Mouse (Mus musculus): ENCODE results near the gene Tsc1. TPM values are rescaled to one million over a fixed set of nuclear protein-coding genes. Genes with fewer than 3 reads are reported as not detected.

Gene Tsc1
- 21.4 and 23.5 TPM in 2 replicates for polyA plus RNA-seq (2016; fragmentation: Nextera tagmentation; extraction: Ambion mirVana)

DNA sequence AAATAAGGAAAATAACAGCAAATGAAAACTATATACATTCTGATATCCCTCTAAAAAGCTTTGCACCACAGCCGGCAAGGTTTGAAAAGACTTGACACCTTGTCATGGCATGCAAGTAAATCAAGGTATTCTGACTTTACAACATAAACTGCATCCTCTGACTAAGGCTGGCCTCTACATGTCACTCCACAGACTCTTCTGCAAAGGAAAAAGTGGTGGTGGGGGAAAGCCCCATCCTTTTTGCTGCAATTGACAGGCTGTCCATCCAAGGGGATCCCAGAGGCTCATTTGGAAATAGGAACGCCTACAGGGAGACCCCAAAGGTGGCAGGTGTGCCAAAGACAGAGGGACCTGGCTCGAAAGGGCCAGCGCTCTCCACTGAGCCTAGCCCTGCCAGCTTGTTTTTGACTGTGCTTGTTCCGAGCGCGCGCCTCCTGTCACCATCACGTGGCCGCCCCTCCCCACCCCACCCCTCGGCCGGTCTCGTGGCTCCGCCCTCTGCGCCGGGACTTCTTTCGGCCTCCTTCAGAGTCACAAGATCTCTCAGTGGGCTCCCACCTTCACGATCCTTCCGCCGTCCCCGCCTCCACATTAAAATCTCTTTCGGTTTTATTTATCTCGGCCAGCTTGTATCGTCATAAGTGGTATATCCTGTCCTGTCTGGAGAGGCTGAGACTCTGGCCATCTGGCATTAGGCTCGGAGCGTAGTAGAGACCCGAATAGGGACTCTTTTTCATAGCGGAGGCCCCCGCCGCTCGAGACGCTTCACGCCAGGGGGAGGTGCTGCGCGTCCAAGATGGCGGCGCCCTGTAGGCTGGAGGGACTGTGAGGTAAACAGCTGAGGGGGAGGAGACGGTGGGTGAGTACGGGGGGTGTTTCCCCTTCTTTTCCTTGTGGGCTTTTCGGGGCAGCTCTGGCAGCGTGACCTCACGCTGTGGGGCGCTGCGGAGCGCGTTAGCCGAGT lies at the start of gene Tsc1:
TSS of gene Tsc1 (plus strand) at position 768 of the 964 bp plus-strand sequence.
- Histone ChIP-seq H3K27me3 (replicated peaks; ENCODE audit: low read depth, poor library complexity, severe bottlenecking) (no peaks in the 10 kb centered on the region), H3K9me3 (no peaks in the 10 kb centered on the region), H3K36me3 (replicated peaks) (no peaks in the 10 kb centered on the region), H3K4me1 (peaks cover 50% of the 10 kb centered on the region), H3K27ac (replicated peaks) (peak within 1 kb of the TSS; percentile 97), H3K4me3 (peak within 1 kb of the TSS; percentile 100)
- peak; percentile 98 for DNase-seq (ENCODE audit: low spot score)
- 2% methylated on average over 47 of the region's 47 CpGs for WGBS

DNA sequence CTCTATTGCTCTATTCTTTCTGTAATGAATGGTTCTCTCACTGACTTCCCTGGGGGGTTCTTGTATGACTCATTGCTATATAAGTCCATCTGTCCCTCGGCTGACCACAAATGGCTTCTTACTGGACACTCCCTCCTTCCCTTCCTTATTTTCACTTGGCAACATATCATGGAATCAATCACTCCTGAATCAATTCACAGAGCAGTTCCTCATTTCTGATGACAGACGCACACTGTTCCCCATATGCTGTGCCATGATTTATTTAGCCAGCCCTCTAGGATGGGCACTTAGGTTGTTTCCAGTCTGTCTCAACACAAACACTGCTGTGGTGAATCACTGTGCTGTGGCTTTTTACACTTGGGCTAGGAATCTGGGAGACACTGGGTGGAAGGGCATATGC lies 49.5 kb upstream of the Tsc1 start:
- Histone ChIP-seq H3K4me3 (no peak overlapping the region), H3K9me3 (no peaks in the 10 kb centered on the region), H3K36me3 (replicated peaks) (no peaks in the 10 kb centered on the region), H3K4me1 (no peaks in the 10 kb centered on the region), H3K27ac (replicated peaks) (no peak overlapping the region), H3K27me3 (replicated peaks; ENCODE audit: low read depth, poor library complexity, severe bottlenecking) (peaks cover 13% of the 10 kb centered on the region; the same call in 1 of the 2 replicates)
- no peak for DNase-seq (ENCODE audit: low spot score)
- 83% methylated on average over 2 of the region's 2 CpGs for WGBS

DNA sequence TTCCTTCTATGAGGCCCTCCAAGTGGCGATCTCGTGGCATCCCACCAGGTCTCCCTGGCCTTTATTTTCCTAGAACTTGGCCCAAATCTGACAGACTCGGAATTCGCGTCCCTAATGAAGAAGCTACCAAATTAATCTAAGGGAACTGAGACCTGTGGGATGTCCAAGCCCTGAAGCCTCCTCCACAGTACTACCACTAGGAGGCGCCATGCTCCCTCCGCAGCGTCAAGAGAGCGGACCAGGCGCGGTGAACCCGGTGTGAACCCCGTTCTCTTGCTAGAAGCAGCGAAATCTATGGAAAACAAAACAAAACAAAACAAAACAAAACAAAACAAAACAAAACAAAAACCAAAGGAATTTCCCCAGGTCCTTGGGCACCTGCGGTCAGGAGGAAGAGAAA lies 48.2 kb upstream of the Tsc1 start:
- no peaks in the 10 kb centered on the region for H3K9me3 ChIP-seq
- no peaks in the 10 kb centered on the region for H3K36me3 ChIP-seq (replicated peaks)
- H3K4me1 ChIP-seq = peaks cover 2% of the 10 kb centered on the region; the same call in 1 of the 2 replicates
- peaks cover 13% of the 10 kb centered on the region; the same call in 1 of the 2 replicates for H3K27me3 ChIP-seq (replicated peaks; ENCODE audit: low read depth, poor library complexity, severe bottlenecking)
- H3K4me3 ChIP-seq = no peak overlapping the region
- no peak overlapping the region for H3K27ac ChIP-seq (replicated peaks)
- peak; percentile 73 for DNase-seq (ENCODE audit: low spot score)
- WGBS = 7% methylated on average over 15 of the region's 15 CpGs

DNA sequence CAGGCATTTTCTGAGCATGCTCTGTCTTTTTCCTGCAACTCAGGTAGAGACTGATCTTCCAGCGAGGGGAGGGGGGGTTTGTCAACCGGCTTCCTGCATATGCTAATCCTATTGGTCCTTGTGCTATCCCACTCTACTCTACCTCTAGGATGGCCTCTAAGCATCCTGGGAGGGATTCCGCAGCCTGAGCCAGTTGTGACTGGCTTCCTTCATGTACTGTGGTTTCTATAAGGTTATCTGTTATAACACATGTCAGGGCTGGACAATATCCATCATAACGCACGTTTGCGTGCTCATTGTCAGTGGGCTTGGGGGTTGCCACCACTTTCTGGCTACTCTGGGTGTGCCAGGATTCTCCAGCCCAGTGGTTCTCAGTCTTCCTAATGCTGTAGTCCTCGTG lies 45.0 kb upstream of the Tsc1 start:
- 81% methylated on average over 7 of the region's 7 CpGs for WGBS
- no peak for DNase-seq (ENCODE audit: low spot score)

DNA sequence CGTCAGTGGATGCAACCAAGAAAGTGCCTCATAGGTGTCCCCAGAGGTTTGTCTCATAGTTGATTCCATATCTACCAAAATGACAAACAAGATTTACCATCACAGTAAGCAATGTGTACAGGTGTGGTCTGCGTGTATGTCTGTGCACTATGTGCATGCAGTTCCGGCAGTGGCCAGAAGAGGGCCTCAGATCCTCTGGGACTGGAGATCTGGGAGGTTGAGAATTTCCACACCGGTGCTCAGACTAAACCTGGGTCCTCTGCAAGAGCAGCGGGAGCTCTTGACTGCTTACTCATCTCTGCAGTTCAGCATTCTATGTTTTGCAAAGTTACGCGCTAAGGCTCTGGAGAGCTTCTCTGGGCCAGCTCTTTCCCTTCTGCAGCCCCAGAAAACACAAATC lies 44.0 kb upstream of the Tsc1 start:
- 89% methylated on average over 7 of the region's 7 CpGs for whole genome bisulfite sequencing
- DNase-seq (ENCODE audit: low spot score) = no peak

More for the DNA sequence above, 45.0 kb upstream of the Tsc1 start:
- H3K4me3 ChIP-seq = no peak overlapping the region
- peaks cover 17% of the 10 kb centered on the region for H3K4me1 ChIP-seq
- no peaks in the 10 kb centered on the region for H3K36me3 ChIP-seq (replicated peaks)
- H3K27ac ChIP-seq (replicated peaks) = no peak overlapping the region
- H3K9me3 ChIP-seq = no peaks in the 10 kb centered on the region
- peaks cover 13% of the 10 kb centered on the region; the same call in 1 of the 2 replicates for H3K27me3 ChIP-seq (replicated peaks; ENCODE audit: low read depth, poor library complexity, severe bottlenecking)

DNA sequence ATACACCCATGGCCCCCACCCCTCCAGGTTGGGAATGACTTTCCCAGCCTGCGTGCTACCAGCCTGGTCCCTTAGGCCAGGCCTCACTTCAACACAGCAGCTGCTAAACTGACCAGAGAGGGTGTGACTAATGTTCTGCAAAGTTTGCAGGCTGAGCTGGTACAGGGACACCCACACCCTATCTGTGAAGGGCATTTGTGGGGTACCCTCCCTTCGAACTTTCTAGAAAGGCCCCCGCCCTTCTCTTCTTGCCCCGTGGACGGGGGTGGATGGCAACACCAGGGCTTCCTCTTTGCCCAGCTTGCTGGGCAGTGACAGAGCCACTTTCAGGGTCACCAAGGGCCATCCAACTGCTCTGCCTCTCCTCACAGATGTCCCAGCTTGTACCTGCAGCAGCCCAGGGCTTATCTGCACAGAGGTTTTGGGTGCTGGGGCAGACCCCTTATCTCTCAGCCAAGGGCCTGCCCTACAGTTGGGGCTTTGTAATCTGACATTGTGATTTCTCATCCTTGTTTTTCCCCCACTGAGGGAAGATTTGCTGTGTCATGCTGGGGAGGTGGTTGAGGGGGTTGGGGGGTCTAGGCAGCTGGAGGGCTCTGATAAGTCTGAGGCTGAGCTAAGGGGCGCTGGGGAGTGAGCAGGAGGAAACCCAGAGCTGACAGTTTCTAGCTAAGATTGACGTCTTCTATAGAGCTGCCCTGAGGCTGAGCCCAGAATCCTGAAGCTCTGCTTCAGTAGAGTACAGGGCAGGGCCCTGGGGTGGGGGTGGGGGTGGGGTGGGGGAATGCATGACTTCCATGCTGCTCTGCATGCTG lies 43.1 kb upstream of the Tsc1 start:
- Histone ChIP-seq H3K4me1 (peaks cover 28% of the 10 kb centered on the region), H3K4me3 (no peak overlapping the region), H3K27me3 (replicated peaks; ENCODE audit: low read depth, poor library complexity, severe bottlenecking) (peaks cover 13% of the 10 kb centered on the region; the same call in 1 of the 2 replicates), H3K27ac (replicated peaks) (no peak overlapping the region; the same call in 1 of the 2 replicates), H3K36me3 (replicated peaks) (no peaks in the 10 kb centered on the region), H3K9me3 (no peaks in the 10 kb centered on the region)
- WGBS = 77% methylated on average over 7 of the region's 7 CpGs
- no peak for DNase-seq (ENCODE audit: low spot score)

More for the DNA sequence above, 44.0 kb upstream of the Tsc1 start:
- Histone ChIP-seq H3K9me3 (no peaks in the 10 kb centered on the region), H3K27me3 (replicated peaks; ENCODE audit: low read depth, poor library complexity, severe bottlenecking) (peaks cover 13% of the 10 kb centered on the region; the same call in 1 of the 2 replicates), H3K4me3 (no peak overlapping the region), H3K36me3 (replicated peaks) (no peaks in the 10 kb centered on the region), H3K27ac (replicated peaks) (no peak overlapping the region), H3K4me1 (peaks cover 23% of the 10 kb centered on the region)

DNA sequence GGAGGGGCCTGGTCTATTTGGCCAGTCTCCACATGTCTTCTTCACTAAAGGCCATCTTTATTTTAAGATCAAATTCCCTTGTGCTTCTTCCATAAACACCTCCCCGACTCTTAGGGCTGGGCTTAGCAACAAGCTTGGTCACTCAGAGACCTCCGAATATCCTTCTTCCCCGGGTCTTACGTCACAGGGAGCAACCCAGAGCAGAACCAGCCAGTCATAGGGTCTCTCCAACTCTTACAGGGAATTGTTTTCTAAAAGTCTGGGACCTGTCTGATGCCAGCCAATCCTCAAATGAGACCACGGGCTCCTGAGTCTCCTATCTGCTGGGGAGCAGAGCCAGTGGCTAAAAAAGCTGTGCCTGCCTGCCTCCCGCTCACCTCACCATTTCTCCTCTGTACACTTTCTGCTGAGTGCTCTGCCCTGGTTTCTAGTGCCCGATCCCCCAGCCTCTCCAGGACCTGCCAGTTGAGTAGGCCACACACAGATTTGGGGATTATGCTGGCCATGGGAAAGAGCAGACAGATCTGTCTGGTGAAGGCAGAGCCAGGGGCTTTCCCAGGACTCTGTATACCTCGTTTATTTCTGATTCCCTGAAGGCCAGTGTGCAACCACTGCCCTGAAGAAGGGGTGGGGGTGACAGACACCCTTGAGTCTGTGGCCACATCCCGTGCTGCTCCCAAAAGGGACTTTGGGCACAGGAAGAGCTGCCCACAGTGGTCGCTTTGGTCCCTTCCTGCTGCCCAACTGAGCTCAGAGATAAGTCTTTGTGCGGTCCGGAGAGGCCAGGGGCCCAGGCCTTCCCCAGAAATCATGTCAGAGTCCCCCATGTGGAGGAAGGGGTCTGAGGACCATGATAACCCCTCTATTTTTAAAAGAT lies 42.1 kb upstream of the Tsc1 start:
- H3K36me3 ChIP-seq (replicated peaks) = no peaks in the 10 kb centered on the region
- H3K9me3 ChIP-seq = no peaks in the 10 kb centered on the region
- H3K4me1 ChIP-seq = peaks cover 28% of the 10 kb centered on the region
- no peak overlapping the region for H3K4me3 ChIP-seq
- no peak overlapping the region; the same call in none of the 2 replicates for H3K27ac ChIP-seq (replicated peaks)
- 69% methylated on average over 12 of the region's 12 CpGs for WGBS
- no peak for DNase-seq (ENCODE audit: low spot score)
- H3K27me3 ChIP-seq (replicated peaks; ENCODE audit: low read depth, poor library complexity, severe bottlenecking) = 0 out of 2 replicates have a peak, but pooled peaks cover 5% of the 10 kb centered on the region

DNA sequence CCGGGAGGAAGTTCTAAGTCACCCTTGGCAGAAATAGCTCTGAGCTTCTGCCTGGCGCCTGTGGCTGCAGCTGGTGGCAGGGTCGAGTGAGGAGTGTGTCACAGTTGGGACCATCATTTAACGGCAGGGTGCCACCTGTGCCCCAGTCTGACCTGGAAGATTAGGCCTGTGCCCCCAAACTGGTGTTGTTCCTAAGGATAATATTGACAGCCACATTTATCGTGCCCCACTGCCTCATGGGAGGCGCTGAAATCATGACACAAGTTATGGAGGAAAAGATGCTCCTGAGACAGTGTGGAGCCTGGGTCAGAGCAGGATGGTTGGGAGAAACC lies 41.5 kb upstream of the Tsc1 start:
- Histone ChIP-seq H3K9me3 (no peaks in the 10 kb centered on the region), H3K36me3 (replicated peaks) (no peaks in the 10 kb centered on the region), H3K27me3 (replicated peaks; ENCODE audit: low read depth, poor library complexity, severe bottlenecking) (no peaks in the 10 kb centered on the region), H3K4me3 (no peak overlapping the region), H3K27ac (replicated peaks) (no peak overlapping the region), H3K4me1 (peaks cover 28% of the 10 kb centered on the region)
- no peak for DNase-seq (ENCODE audit: low spot score)
- 79% methylated on average over 6 of the region's 6 CpGs for WGBS

DNA sequence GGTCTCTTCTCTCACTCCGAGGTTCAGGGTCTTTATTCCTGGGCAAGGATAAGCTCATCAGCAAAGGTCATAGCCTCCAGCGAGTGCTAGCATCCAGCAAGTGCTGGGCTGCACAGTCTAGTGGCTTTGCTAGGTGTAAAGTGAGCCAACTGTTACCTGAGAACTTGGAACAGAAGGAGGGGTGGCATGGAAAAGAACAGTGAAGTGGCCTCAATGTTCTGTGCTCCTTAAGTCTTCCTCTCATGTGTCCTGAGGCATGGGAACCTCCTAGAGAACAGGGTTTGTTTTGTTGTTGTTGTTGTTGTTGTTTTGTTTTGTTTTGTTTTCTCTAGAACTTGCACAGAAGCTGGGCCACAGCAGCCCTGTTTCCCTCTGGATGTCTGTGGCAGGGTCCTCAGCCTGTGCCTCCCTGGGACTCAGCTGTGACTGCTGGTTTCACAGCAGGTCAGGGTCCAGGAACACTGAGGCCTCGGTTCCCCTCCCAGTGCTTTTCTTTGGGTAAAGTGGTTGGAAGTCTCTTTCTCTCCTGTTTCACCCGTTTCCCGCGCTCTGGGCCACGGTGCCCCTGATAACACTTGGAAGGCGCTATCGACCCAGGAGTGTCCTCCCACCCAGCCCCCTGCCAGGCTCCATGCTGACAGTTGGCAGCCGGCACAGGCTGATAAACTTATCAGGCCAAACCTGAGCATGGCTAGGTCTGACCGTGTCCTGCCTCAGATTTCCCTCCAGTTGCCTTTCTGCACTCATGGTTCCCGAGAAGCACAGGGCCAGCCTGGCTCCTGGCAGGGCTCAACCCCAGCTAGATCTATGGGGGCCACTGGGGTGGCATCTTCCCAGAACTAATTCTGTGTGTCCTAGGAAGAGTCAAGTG lies 39.1 kb upstream of the Tsc1 start:
- H3K9me3 ChIP-seq = no peaks in the 10 kb centered on the region
- H3K4me3 ChIP-seq = no peak overlapping the region
- peaks cover 35% of the 10 kb centered on the region for H3K4me1 ChIP-seq
- WGBS = 62% methylated on average over 12 of the region's 12 CpGs
- no peaks in the 10 kb centered on the region for H3K27me3 ChIP-seq (replicated peaks; ENCODE audit: low read depth, poor library complexity, severe bottlenecking)
- no peaks in the 10 kb centered on the region for H3K36me3 ChIP-seq (replicated peaks)
- H3K27ac ChIP-seq (replicated peaks) = peak overlapping the region; percentile 2
- DNase-seq (ENCODE audit: low spot score) = no peak

DNA sequence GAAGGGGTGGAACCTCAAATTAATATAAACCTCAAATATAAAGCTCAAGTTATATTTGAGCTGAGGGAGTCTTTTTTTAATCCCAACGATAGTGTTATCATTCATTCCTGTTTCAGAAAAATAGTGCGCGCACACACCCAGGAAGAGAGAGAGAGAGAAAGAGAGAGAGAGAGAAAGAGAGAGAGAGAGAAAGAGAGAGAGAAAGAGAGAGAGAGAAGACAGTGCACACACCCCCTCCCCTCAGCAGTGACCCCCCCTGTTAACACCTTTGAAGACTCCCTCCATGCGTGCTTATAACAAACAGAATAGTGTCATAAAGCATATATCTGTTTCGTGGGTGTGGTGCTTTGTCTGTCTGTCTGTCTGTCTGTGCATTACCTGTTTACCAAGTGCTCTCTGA lies 37.5 kb upstream of the Tsc1 start:
- H3K4me3 ChIP-seq = no peak overlapping the region
- no peak for DNase-seq (ENCODE audit: low spot score)
- 95% methylated on average over 5 of the region's 5 CpGs for WGBS

More for the DNA sequence above, 37.5 kb upstream of the Tsc1 start:
- peaks cover 36% of the 10 kb centered on the region for H3K4me1 ChIP-seq
- H3K27ac ChIP-seq (replicated peaks) = no peak overlapping the region
- no peaks in the 10 kb centered on the region for H3K9me3 ChIP-seq
- H3K36me3 ChIP-seq (replicated peaks) = no peaks in the 10 kb centered on the region
- no peaks in the 10 kb centered on the region for H3K27me3 ChIP-seq (replicated peaks; ENCODE audit: low read depth, poor library complexity, severe bottlenecking)

Measured in embryonic facial prominence, embryonic 10.5 days (tissue).